Mouse (Mus musculus) layer of hippocampus, adult 2 months (tissue): Measurements from ENCODE around the gene Nfix. TPM values are rescaled to one million over a fixed set of nuclear protein-coding genes. Genes with fewer than 3 reads are reported as not detected.
A peak's percentile ranks its signal among the peaks of the same experiment; 100 is the strongest.

Experiments used
- DNase-seq, 2 experiments: peaks; one replicate each; pipeline ENCODE4 v3.0.0; 2022; ENCODE audit warnings: low spot score in 2 of 2
- H3K27ac ChIP-seq: fragments of 200-600 bp; 2 replicates; pipeline ENCODE4 v1.8.1; 2022
- H3K4me3 ChIP-seq: fragments of 200-600 bp; 2 replicates; pipeline ENCODE4 v1.8.1; 2022; ENCODE audit warnings: mild to moderate bottlenecking
- CTCF ChIP-seq: fragments of 200-600 bp; conservative IDR thresholded peaks from 2 replicates; pipeline ENCODE4 v1.8.1; 2022; ENCODE audit warnings: antibody characterized with exemption, mild to moderate bottlenecking, moderate library complexity
- total RNA-seq, 2 experiments: library from RNA; stranded (reverse); gene quantifications; 2 replicates each; pipeline ENCODE4 v1.2.3; 2021

Nfix gene
- total RNA-seq, 2 experiments from 2014 or later, result 408 to 482 TPM

DNA sequence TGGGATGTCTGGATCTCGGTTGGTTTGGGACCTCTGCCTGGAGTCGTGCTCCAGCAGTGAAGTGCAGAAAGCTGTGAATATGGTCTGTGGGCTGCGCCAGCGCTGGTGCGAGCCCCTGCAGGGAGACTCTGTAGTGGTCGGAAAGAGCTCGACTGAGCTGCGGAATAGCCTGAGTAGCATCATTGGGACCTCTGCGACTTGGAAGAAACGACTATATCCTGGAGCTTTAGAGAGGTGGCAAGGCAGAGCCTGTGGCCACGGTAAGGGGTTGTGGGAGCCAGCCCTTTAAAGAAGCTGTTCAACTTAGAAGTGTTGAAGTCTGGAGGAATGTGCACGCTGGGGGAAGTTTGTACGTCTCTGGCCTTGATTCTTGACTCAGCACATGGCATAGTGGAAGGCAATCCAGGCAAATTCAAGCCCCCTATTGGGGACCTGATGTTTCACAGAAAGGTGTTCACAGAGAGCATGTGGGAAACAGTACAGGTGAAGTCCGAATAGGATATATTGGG is 134.7 kb downstream of the Nfix start:
- peak overlapping the region; percentile 85 for H3K4me3 ChIP-seq
- no peak for TF ChIP-seq CTCF
- no peak for DNase-seq
- H3K27ac ChIP-seq, result peak overlapping the region; percentile 86

DNA sequence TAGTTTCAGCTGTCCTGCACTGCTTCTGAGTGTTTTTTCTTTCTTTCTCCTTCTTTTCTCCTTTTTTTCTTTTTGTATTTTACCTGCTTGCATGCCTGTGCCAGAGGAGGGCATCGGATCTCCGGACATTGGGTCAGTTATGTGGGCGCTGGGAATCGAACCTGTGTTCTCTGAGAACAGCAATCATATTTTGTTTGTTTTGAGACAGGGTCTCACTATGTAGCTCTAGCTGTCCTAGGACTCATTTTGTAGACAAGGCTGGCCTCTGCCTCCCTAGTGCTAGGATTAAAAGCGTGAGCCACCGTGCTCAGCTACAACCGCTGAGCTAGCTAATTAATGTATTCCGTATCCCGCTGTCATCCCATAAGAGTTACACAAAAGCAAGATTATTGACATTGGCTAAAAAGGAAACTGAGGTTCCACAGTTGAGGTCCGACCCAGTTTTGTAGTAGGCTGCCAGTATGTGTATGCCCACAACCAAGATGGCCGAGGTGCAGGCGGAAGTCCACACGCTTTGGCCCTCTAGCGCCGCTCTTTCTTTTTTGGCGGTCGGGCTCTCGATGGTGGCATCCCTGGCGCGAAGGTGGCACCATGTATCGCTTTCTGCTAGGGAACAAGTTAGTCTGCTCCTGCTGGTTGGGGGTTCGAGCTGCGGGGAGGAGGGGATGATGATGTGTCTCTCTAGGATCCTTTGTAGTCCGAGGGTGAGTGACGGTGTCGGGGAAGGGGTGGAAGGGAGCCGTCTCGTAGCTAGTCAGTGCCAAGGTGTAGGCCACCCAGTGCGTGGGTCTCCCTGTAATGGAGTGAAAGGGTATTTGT is 135.4 kb downstream of the Nfix start:
- peak overlapping the region; percentile 85 for H3K4me3 ChIP-seq
- DNase-seq, result peak; percentile 79 to 85
- H3K27ac ChIP-seq, result peak overlapping the region; percentile 86
- peak; percentile 64 for TF ChIP-seq CTCF

GRCm38 (mm10) chr8:84663483-84664327 is 136.4 kb downstream of the Nfix start:
- DNase-seq, result peak; percentile 96 to 97
- H3K4me3 ChIP-seq, result peak overlapping the region; percentile 85
- H3K27ac ChIP-seq, result peak overlapping the region; percentile 86
- TF ChIP-seq CTCF, result no peak

DNA sequence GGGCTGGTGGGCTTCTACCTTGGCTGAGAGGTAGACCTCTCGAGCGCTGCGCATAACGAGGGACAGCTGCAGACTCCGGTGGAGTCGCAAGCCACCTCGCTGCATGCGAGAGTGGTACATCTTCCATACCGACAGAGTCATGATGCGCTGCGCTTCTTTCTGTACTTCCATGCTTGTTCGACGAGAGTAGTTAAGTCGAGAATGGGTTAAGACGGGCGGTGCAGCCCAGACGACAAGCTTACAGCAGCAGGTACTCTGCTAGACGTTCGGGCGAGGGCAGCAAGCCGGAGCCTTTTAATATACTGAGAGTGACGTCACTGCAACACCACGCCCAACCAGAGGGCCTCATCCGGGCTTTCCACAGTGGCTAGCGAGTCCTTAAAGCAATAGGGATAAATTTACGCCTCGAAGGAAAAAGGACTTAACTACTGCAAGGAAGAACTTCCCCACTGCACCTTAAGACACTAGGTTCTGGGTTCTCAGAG is 137.5 kb downstream of the Nfix start, which contains the start of gene Ier2:
TSS of gene Ier2 (minus strand) at position 272 of the 485 bp plus-strand sequence.
- TF ChIP-seq CTCF, result peak; percentile 34
- Histone ChIP-seq H3K4me3 (peak within 1 kb of the TSS; percentile 85), H3K27ac (peak within 1 kb of the TSS; percentile 89)
- peak; percentile 89 to 93 for DNase-seq

GRCm38 (mm10) chr8:84661961-84662571 is 138.1 kb downstream of the Nfix start:
- no peak for TF ChIP-seq CTCF
- no peak for DNase-seq
- Histone ChIP-seq H3K27ac (peak overlapping the region; percentile 89), H3K4me3 (peak overlapping the region; percentile 85)

GRCm38 (mm10) chr8:84661458-84661871 is 138.7 kb downstream of the Nfix start:
- H3K4me3 ChIP-seq, result peak overlapping the region; percentile 85
- DNase-seq, result no peak
- TF ChIP-seq CTCF, result no peak
- peak overlapping the region; percentile 89 for H3K27ac ChIP-seq

DNA sequence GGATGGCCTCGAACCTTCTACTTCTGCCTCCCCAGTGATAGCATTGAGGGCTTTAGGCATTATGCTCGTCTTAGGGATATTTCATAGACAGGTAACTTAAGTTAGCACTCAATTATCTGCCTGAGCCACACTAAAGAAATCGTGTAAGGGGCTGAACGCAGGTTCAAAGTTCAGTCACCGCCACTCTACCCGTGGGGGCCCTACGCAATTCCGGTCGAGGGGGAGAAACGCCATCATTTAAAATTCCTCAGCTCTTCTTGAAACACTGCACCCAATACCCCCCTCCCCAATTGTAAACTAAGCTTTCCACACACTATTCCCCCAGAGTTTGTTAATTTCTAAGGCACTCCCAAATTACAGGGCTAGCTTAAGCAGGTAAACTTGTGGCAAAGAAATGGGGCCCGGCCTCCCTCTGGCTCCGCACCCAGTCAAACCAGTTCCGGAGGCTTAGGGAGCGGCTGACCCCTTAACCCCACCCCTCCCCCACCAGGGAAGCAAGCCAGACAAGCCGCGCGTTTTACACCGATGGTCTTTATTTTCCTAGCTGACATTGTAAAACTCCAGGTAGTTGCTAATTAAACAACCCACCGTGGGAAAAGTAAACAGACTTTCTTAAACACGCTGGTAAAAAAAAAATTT is 139.2 kb downstream of the Nfix start:
- no peak for DNase-seq
- TF ChIP-seq CTCF, result no peak
- H3K4me3 ChIP-seq, result peak overlapping the region; percentile 85
- peak overlapping the region; percentile 89 for H3K27ac ChIP-seq

- no peak for TF ChIP-seq CTCF
- H3K27ac ChIP-seq, result peak overlapping the region; percentile 89
- H3K4me3 ChIP-seq, result peak overlapping the region; percentile 85
- no peak for DNase-seq
These were observed 140.0 kb downstream of the Nfix start for GRCm38 (mm10) chr8:84659936-84660818.

DNA sequence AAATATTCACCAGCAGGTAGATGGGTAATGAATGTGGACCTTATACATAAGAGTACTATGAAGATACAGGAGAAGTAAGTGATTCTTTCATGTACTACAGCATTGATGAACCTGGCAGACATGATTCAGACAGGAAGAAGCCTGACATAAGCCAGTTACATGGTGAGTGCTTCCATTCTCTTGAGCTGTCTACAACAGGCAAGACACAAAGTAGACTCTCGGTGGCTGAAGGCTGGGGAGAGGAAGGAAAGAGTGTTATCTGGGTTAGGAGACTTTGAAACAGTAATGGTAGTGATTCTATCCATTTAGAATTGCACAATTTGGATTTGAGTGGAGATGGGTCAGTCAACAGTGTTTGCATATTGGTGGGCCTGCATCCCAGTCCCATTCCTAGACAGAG is 141.2 kb downstream of the Nfix start:
- no peak for TF ChIP-seq CTCF
- Histone ChIP-seq H3K27ac (no peak overlapping the region), H3K4me3 (no peak overlapping the region)
- DNase-seq, result no peak

DNA sequence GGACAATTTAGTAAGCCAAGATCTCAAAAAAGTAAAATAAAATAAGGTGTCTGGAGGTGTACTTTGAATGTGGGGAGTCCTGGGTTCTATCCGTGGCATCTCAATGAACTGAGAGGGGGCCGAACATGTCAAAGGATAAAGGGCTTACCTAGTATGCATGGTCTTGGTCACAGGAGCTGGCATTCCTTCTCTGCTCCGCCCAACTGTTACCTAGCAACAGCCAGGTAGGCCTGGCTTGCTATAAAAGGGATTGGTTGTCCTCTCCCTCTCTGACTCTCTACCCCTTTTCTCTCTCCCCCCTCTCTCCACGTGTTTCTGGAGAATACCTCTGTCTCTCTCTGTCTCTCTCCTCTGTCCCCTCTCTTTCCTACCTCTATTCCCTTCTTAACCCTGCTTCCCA is 142.5 kb downstream of the Nfix start:
- DNase-seq, result no peak
- Histone ChIP-seq H3K4me3 (no peak overlapping the region), H3K27ac (no peak overlapping the region)
- no peak for TF ChIP-seq CTCF

DNA sequence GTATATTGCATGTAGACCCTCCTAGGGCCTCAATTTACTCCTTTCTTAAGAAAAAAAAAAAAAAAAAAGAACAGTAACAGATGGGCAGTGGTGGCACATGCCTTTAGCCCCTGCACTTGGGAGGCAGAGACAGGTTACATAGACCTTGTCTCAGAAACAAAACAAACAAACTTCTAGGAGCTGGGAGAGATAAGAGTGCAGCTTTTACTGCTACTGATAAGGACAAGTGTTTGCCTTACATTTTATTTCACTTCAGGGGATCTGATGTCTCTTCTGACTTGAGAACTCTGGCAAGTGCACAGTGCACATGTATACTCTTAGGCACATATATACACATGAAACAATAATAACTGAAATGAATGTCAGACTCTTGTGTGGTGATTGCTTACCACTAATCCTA is 142.9 kb downstream of the Nfix start:
- no peak overlapping the region for H3K4me3 ChIP-seq
- TF ChIP-seq CTCF, result no peak
- peak overlapping the region; percentile 85; the same call in 1 of the 2 replicates for H3K27ac ChIP-seq
- DNase-seq, result no peak
